Mouse (Mus musculus) right cerebral cortex, postnatal 36 days (tissue): ENCODE measurements around the gene Akr7a5.

Source experiments
- DNase-seq, 2 experiments: peaks; one replicate each; pipeline ENCODE4 v3.0.0; 2022; ENCODE audit warnings: low spot score in 2 of 2, mixed read lengths in 1 of 2

The Akr7a5 gene

DNA sequence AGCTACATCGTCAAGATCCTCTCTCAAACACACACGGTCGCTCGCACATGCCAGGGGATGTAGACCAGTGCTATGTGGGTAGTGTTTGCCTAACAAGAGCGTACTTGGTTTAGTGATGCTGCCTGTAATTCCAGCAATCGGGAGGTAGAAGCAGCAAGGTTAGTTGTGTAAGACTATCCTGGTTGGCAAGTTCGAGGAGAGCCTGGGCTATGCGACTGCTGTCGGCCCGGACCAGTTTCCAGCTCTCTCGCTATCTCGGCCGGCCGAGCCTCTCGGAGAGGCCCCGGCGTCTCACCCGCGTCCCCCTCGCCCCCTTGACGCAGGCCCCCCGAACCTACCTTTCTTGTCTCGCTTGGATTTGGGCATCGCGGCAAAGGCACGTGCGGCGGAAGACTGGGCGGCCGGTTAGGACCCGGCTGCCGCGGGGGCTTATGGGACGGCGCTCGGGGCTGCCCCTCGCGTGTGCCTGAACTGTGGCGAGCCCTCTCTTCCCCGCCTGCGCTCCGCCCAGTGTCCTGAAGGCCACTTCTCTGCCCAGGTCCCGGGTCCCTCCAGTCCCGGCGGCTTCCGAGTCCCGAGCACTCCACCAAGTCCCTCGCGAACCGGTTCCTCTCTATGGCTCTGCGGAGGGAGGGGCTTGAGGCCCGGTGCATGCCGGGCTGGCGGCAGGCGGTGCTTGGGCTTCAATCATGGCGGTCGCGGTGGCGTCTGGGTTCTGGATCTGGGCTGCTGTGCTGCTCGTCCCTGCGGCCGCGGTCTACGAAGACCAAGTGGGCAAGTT is 41.6 kb downstream of the Akr7a5 start, which contains the start of the genes Mrto4, Emc1 and Ubr4:
Gene Mrto4, minus strand, starts transcription at position 646 of the 781 bp plus-strand sequence.
Gene Emc1, plus strand, starts transcription at position 657 of the 781 bp plus-strand sequence.
Gene Ubr4, plus strand, starts transcription at position 679 of the 781 bp plus-strand sequence.
- peak; percentile 76 to 80 for DNase-seq

DNA sequence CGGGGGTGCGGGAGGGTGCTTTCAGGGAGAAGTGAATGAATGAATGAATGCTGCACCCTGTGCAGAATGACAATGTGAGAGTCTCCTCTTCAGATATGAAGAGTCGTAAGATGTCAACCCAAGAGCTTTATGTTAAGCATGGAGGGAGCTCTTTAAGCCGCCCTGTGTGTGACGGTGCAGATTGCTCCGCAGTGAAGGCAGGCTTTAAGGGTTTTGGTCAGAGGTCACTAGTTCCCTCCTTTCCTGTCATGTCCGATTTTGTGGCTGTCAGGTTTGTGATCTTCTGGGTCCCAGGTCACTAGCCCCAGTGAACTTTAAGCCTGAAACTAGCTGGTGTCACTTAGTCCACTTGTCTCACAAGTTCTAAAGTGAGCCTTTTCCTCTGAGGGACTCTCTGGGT is 42.3 kb downstream of the Akr7a5 start:
- DNase-seq = no peak

DNA sequence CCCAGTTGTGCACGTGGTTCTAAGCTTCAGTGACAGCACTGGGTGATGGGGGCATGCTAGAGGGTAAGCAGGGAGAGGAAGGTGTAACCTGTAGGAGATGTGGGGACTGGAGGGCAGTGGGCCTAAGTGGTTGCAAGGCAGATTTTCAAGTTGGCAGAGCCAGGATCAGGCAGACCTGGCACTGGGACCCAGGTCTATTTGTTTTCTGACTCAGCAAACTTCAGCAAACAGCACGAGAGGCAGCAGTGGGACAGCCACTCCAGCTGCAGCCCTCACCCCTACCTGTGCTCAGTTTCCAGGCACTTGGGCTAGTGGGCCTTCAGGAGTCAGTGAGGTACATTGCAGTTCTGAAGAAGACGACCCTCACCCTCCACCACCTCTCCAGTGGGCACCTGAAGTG is 46.7 kb downstream of the Akr7a5 start:
- no peak for DNase-seq

DNA sequence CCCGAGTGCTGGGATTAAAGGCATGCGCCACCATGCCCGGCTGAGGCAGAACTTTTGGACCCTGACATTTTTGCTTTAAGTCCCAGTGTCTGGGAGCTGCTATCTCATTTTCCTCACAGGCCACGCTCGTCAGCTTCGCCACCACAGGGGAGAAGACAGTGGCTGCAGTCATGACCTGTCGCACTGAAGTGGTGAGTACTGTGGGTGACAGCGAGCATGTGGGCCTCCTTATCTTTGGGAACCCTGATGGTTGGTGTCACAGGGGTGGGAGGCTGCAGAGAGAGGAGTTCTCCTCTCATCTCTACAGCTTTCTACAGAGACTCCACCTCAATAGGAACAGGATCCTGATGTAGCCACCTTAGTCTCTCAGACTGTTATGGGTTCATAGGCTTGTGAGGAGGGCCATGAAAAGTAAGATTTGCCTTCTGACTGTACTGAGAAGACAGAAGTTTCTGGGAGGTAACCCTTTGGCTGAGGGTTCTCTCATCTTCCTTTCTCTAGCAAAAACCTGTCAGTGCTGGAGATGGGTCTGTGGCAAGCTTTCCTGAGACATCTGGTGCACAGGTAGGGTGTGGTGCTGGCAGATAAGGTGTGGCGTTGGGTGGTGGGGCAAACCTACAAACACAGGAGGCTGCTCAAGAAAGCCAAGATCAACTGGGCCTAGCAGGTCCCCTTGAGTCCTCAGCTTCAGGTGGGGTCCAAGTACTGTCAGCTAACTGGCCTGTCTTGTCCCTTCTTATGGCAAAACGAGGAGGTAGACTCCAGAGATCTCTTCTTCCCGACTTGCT is 50.4 kb downstream of the Akr7a5 start:
- DNase-seq = no peak

DNA sequence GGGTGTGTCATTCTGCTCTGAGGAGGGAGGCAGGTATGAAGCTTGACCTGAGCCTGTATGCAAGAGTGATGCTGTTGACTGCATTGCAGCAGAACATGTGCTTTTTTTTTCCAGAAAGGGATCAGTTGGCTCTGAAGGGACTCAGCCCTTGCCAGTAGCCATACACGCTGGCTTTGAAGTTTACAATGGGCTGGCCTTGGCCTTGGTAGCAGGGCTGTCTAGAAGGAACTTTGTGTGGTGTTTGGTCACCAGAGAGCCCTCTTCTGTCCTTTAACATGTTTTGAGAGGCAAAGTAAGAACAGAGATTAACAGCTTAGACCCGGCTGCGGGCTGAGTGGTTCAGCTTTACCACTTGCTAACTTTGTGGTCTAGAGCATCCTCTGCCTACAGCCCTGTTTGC is 56.8 kb downstream of the Akr7a5 start:
- no peak for DNase-seq
